Mouse (Mus musculus) intestine, embryonic 15.5 days (tissue): ENCODE results near the gene Hist1h2af. TPM values are rescaled to one million over a fixed set of nuclear protein-coding genes. Genes with fewer than 3 reads are reported as not detected.

Source experiments
- ATAC-seq: fragments of 200-750 bp; cut with Nextera tagmentation; 2 replicates; pipeline ENCODE4 v1.8.0; 2017; ENCODE audit warnings: moderate TSS enrichment, moderate library complexity
- H3K27ac ChIP-seq: fragments of 300-500 bp; sonication (generic); 2 replicates; pipeline ENCODE4 v1.5.1; 2015; ENCODE audit warnings: mild to moderate bottlenecking, inconsistent platforms
- H3K27me3 ChIP-seq: fragments of 300-500 bp; sonication (generic); replicated peaks from 2 replicates; pipeline ENCODE4 v1.6.1; 2015; ENCODE audit warnings: inconsistent platforms
- H3K36me3 ChIP-seq: fragments of 300-500 bp; sonication (generic); 2 replicates; pipeline ENCODE4 v1.6.1; 2015; ENCODE audit warnings: inconsistent platforms
- H3K4me1 ChIP-seq: fragments of 300-500 bp; sonication (generic); replicated peaks from 2 replicates; pipeline ENCODE4 v1.6.1; 2015; ENCODE audit warnings: inconsistent platforms
- H3K4me2 ChIP-seq: fragments of 300-500 bp; sonication (generic); replicated peaks from 2 replicates; pipeline ENCODE4 v1.6.1; 2015; ENCODE audit warnings: mild to moderate bottlenecking, inconsistent platforms
- H3K4me3 ChIP-seq: fragments of 300-500 bp; sonication (generic); replicated peaks from 2 replicates; pipeline ENCODE4 v1.5.1; 2015; ENCODE audit warnings: inconsistent platforms
- H3K9ac ChIP-seq: fragments of 300-500 bp; sonication (generic); 2 replicates; pipeline ENCODE4 v1.6.1; 2015; ENCODE audit warnings: inconsistent platforms
- H3K9me3 ChIP-seq: fragments of 300-500 bp; sonication (generic); 2 replicates; pipeline ENCODE4 v1.6.1; 2016; ENCODE audit warnings: inconsistent platforms
- WGBS: fragments of 180-500 bp; shearing (Covaris S2); methylation state at CpG from one replicate; pipeline ENCODE4 v1.1.7; 2015; 5-methylcytosine and 5-hydroxymethylcytosine counted together
- polyA plus RNA-seq: library from polyadenylated mRNA; unstranded; fragments of >200 nt; fragmentation: Nextera tagmentation; extraction: Ambion mirVana; gene quantifications from 2 replicates; pipeline ENCODE4 v1.2.1, GENCODE M21; 2015

The Hist1h2af gene
- polyA plus RNA-seq, 1 experiment from 2014 or later = not detected

DNA sequence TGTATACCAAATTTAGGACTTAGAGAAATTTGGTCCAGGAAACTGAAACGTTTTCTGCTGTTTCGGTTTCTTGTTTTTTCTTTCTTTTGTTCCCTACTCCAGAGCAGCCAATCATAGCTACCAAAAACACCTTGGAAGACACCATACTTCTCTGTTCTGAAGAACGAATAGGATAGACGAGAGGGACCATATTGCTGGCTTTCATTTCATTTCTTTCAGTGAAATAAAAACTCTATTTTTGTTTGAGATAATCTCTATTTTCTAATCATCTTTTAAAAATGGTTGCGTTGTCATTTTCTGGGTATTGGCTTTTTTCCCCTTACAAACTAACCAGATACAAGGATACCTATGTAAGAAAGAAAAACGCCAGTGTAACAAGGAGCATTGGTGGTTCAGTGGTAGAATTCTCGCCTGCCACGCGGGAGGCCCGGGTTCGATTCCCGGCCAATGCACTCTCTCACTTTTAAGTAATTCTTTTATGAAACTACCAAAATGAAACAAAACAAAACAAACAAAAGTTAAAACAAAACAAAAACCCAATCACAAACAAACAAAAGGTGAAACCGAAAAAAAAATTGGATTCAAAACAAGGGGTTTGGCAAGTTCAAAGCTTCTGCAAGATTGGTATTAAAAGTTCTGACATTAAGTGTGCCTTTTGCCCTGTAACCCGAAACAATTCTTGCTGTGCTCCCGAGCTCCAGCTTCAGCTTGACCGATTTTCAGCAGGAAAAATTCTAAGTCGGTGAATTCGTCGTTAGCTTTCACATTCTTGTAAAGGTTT lies 16.7 kb upstream of the Hist1h2af start:
- H3K4me2 ChIP-seq = peak overlapping the region; percentile 75
- H3K4me1 ChIP-seq = 0 out of 2 replicates have a peak, but pooled peaks cover 2% of the 10 kb centered on the region
- no peaks in the 10 kb centered on the region for H3K9me3 ChIP-seq
- H3K36me3 ChIP-seq = no peaks in the 10 kb centered on the region
- no peaks in the 10 kb centered on the region for H3K27me3 ChIP-seq
- peak overlapping the region; percentile 45 for H3K4me3 ChIP-seq
- WGBS = under 1% methylated on average over 19 of the region's 19 CpGs
- no peak overlapping the region for H3K27ac ChIP-seq
- peak; percentile 76 for ATAC-seq
- 0 out of 2 replicates have a peak overlapping the region, but pooled peaks have one; percentile 33 for H3K9ac ChIP-seq

GRCm38 (mm10) chr13:23517603-23518294 lies 16.0 kb upstream of the Hist1h2af start:
- ATAC-seq = peak; percentile 92
- Histone ChIP-seq H3K9me3 (no peaks in the 10 kb centered on the region), H3K4me3 (peak overlapping the region; percentile 45), H3K27ac (peak overlapping the region; percentile 59; the same call in 1 of the 2 replicates), H3K4me2 (peak overlapping the region; percentile 75), H3K4me1 (0 out of 2 replicates have a peak, but pooled peaks cover 2% of the 10 kb centered on the region), H3K27me3 (no peaks in the 10 kb centered on the region), H3K36me3 (no peaks in the 10 kb centered on the region), H3K9ac (0 out of 2 replicates have a peak overlapping the region, but pooled peaks have one; percentile 33)
- WGBS = under 1% methylated on average over 27 of the region's 27 CpGs

GRCm38 (mm10) chr13:23518295-23518603 lies 15.5 kb upstream of the Hist1h2af start:
- no peaks in the 10 kb centered on the region for H3K36me3 ChIP-seq
- H3K27me3 ChIP-seq = no peaks in the 10 kb centered on the region
- no peaks in the 10 kb centered on the region for H3K9me3 ChIP-seq
- under 1% methylated on average over 6 of the region's 6 CpGs for WGBS
- H3K27ac ChIP-seq = no peak overlapping the region
- H3K4me2 ChIP-seq = peak overlapping the region; percentile 75
- H3K4me1 ChIP-seq = 0 out of 2 replicates have a peak, but pooled peaks cover 2% of the 10 kb centered on the region
- ATAC-seq = no peak
- H3K4me3 ChIP-seq = peak overlapping the region; percentile 45
- H3K9ac ChIP-seq = no peak overlapping the region

- under 1% methylated on average over 6 of the region's 6 CpGs for WGBS
- H3K9me3 ChIP-seq = no peaks in the 10 kb centered on the region
- no peaks in the 10 kb centered on the region for H3K27me3 ChIP-seq
- peak; percentile 57 for ATAC-seq
- H3K27ac ChIP-seq = peak overlapping the region; percentile 56; the same call in 1 of the 2 replicates
- H3K4me2 ChIP-seq = peak overlapping the region; percentile 75
- no peaks in the 10 kb centered on the region for H3K36me3 ChIP-seq
- H3K4me3 ChIP-seq = peak overlapping the region; percentile 40
- 0 out of 2 replicates have a peak, but pooled peaks cover 2% of the 10 kb centered on the region for H3K4me1 ChIP-seq
- peak overlapping the region; percentile 23; the same call in 1 of the 2 replicates for H3K9ac ChIP-seq
These were observed 14.8 kb upstream of the Hist1h2af start for GRCm38 (mm10) chr13:23518885-23519284.

GRCm38 (mm10) chr13:23519416-23519815 lies 14.3 kb upstream of the Hist1h2af start:
- H3K27ac ChIP-seq = peak overlapping the region; percentile 56; the same call in 1 of the 2 replicates
- H3K27me3 ChIP-seq = no peaks in the 10 kb centered on the region
- WGBS = 0% methylated on average over 10 of the region's 10 CpGs
- H3K36me3 ChIP-seq = no peaks in the 10 kb centered on the region
- H3K4me1 ChIP-seq = 0 out of 2 replicates have a peak, but pooled peaks cover 2% of the 10 kb centered on the region
- peak overlapping the region; percentile 75 for H3K4me2 ChIP-seq
- no peaks in the 10 kb centered on the region for H3K9me3 ChIP-seq
- H3K4me3 ChIP-seq = peak overlapping the region; percentile 40
- peak; percentile 46 for ATAC-seq
- H3K9ac ChIP-seq = no peak overlapping the region

DNA sequence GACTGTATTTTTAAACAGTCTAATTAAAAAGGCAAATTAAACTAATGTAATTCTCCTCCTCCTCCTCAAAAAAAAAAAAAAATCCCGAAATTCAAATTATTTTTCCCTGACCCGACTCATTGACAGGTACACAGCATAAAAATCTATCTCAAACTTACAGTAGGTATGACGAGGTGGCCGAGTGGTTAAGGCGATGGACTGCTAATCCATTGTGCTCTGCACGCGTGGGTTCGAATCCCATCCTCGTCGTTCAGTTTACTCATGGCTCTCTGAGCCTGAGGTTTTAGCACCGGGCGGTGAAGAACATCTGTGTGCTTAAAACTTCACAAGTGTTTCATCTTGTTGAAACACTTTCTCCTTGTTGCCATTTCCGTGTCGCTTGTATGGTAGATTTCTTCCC lies 12.0 kb upstream of the Hist1h2af start:
- 0 out of 2 replicates have a peak, but pooled peaks have one; percentile 27 for ATAC-seq
- H3K4me1 ChIP-seq = 0 out of 2 replicates have a peak, but pooled peaks cover 3% of the 10 kb centered on the region
- no peak overlapping the region for H3K9ac ChIP-seq
- peak overlapping the region; percentile 29; the same call in 1 of the 2 replicates for H3K4me2 ChIP-seq
- WGBS = 1% methylated on average over 14 of the region's 14 CpGs
- no peaks in the 10 kb centered on the region for H3K36me3 ChIP-seq
- no peaks in the 10 kb centered on the region for H3K27me3 ChIP-seq
- no peak overlapping the region for H3K27ac ChIP-seq
- no peaks in the 10 kb centered on the region for H3K9me3 ChIP-seq
- no peak overlapping the region for H3K4me3 ChIP-seq

DNA sequence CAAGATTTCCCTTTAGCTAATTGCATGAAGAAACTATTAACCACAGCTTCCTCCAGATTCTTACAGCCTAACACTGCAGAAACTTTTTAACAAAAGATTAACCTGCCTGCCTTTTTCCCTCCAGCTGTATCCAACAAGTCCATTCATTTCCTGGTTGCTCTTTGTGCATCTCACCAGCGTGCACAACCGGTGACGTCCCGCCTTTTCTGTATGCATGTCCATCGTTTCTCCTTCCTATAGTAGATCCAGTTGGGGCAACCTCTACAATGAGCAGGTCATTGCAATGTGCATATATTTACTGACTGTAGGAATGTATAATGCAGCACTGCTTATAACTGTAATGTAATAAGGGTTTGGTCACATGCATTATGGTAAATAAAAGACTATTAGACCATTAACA lies 9.7 kb upstream of the Hist1h2af start:
- no peaks in the 10 kb centered on the region for H3K27me3 ChIP-seq
- H3K27ac ChIP-seq = no peak overlapping the region
- no peak overlapping the region for H3K4me3 ChIP-seq
- 0 out of 2 replicates have a peak, but pooled peaks cover 3% of the 10 kb centered on the region for H3K4me1 ChIP-seq
- no peak overlapping the region for H3K9ac ChIP-seq
- H3K4me2 ChIP-seq = no peak overlapping the region
- WGBS = 49% methylated on average over 5 of the region's 5 CpGs
- no peaks in the 10 kb centered on the region for H3K9me3 ChIP-seq
- H3K36me3 ChIP-seq = no peaks in the 10 kb centered on the region
- ATAC-seq = no peak

- no peak overlapping the region for H3K27ac ChIP-seq
- H3K36me3 ChIP-seq = no peaks in the 10 kb centered on the region
- H3K9ac ChIP-seq = no peak overlapping the region
- no peaks in the 10 kb centered on the region for H3K27me3 ChIP-seq
- 11% methylated on average over 5 of the region's 5 CpGs for WGBS
- no peaks in the 10 kb centered on the region for H3K9me3 ChIP-seq
- H3K4me3 ChIP-seq = no peak overlapping the region
- H3K4me2 ChIP-seq = 0 out of 2 replicates have a peak overlapping the region, but pooled peaks have one; percentile 28
- ATAC-seq = peak; percentile 24
- H3K4me1 ChIP-seq = 0 out of 2 replicates have a peak, but pooled peaks cover 3% of the 10 kb centered on the region
These were observed 9.1 kb upstream of the Hist1h2af start for GRCm38 (mm10) chr13:23524654-23525053.

- WGBS = 3% methylated on average over 10 of the region's 10 CpGs
These were observed 7.8 kb upstream of the Hist1h2af start for GRCm38 (mm10) chr13:23525901-23526300.

GRCm38 (mm10) chr13:23526312-23526711 lies 7.4 kb upstream of the Hist1h2af start:
- peak; percentile 31; the same call in 1 of the 2 replicates for ATAC-seq
- peak overlapping the region; percentile 42 for H3K9ac ChIP-seq
- H3K4me3 ChIP-seq = peak overlapping the region; percentile 39

More at GRCm38 (mm10) chr13:23525901-23526300, 7.8 kb upstream of the Hist1h2af start:
- H3K9ac ChIP-seq = no peak overlapping the region
- ATAC-seq = no peak
- H3K9me3 ChIP-seq = no peaks in the 10 kb centered on the region
- no peaks in the 10 kb centered on the region for H3K36me3 ChIP-seq
- H3K27me3 ChIP-seq = no peaks in the 10 kb centered on the region
- no peak overlapping the region for H3K27ac ChIP-seq
- peak overlapping the region; percentile 63 for H3K4me2 ChIP-seq
- peak overlapping the region; percentile 39 for H3K4me3 ChIP-seq
- 0 out of 2 replicates have a peak, but pooled peaks cover 3% of the 10 kb centered on the region for H3K4me1 ChIP-seq

DNA sequence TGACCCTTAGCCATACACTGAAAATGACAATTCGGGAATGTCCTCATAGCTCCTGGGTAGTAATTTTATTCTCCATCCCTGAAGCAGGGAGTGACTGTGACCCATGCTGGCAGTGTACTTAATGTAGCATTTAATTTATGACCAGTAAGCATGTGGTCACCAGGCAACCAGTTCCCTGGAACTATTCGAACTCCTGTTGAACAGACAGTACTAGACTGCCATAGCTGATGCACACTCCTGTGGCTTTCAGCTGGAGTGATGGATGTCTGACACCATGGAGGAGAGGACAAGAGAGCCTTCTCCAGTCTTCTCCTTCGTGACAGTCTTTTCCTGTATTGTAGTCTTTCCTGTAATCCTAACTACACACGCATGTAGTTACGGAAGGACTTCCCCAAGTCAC lies 4.7 kb upstream of the Hist1h2af start:
- H3K4me2 ChIP-seq = peak overlapping the region; percentile 21; the same call in 1 of the 2 replicates

More at GRCm38 (mm10) chr13:23526312-23526711, 7.4 kb upstream of the Hist1h2af start:
- no peaks in the 10 kb centered on the region for H3K9me3 ChIP-seq
- no peaks in the 10 kb centered on the region for H3K36me3 ChIP-seq
- WGBS = under 1% methylated on average over 17 of the region's 17 CpGs
- H3K27me3 ChIP-seq = no peaks in the 10 kb centered on the region
- H3K4me1 ChIP-seq = 0 out of 2 replicates have a peak, but pooled peaks cover 3% of the 10 kb centered on the region
- no peak overlapping the region for H3K27ac ChIP-seq
- H3K4me2 ChIP-seq = peak overlapping the region; percentile 63

More for the DNA sequence above, 4.7 kb upstream of the Hist1h2af start:
- no peak for ATAC-seq
- Histone ChIP-seq H3K27me3 (no peaks in the 10 kb centered on the region), H3K4me3 (no peak overlapping the region), H3K27ac (no peak overlapping the region), H3K9ac (no peak overlapping the region), H3K4me1 (peaks cover 13% of the 10 kb centered on the region), H3K9me3 (no peaks in the 10 kb centered on the region), H3K36me3 (no peaks in the 10 kb centered on the region)
- WGBS = 72% methylated on average over 5 of the region's 5 CpGs
